In the genomic region with DNA sequence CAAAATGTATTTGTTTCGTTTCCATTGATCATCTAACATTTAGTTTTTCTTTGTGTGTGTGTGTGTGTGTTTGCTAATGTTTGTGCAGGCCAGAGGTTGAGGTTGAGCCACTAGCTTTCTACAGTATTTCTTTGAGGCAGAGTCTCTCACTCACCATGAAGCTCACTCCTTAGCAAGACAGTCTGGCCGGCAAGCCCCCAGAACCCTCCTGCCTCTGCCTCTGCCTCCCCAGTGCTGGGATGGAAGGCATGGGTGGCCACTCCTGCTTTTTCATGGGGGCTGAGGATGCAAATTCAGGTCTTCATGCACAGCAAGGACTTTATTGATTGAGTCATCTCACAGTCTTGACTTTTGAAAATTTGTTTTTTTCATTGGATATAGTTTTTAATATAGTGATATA, we compare ENCODE assay signal across 34 mouse cellular contexts.
"Had no signal": no experiment of that assay in that cellular context is flagged by ENCODE, and none has a peak within 500 bp of the region (broad histone marks: within the 10 kb centered on the region; RNA-seq: fewer than 3 reads in every experiment).

No protein-coding gene starts in this region.

- H3K36me3 ChIP-seq: heart, embryonic 10.5 days; heart, embryonic 13.5 days; heart, embryonic 15.5 days; hindbrain, embryonic 10.5 days; hindbrain, embryonic 12.5 days; hindbrain, embryonic 13.5 days; hindbrain, embryonic 15.5 days; intestine, embryonic 15.5 days; kidney, embryonic 15.5 days had no signal

- H3K4me2 ChIP-seq: heart, embryonic 11.5 days; heart, embryonic 13.5 days; heart, embryonic 15.5 days; hindbrain, embryonic 12.5 days; hindbrain, embryonic 13.5 days; hindbrain, embryonic 14.5 days; hindbrain, embryonic 15.5 days; intestine, embryonic 15.5 days; kidney, embryonic 15.5 days had no signal

- H3K4me1 ChIP-seq: hindbrain, embryonic 10.5 days; hindbrain, embryonic 12.5 days; hindbrain, embryonic 15.5 days; intestine, embryonic 15.5 days had no signal

- DNase-seq: heart, postnatal 10 days; heart, postnatal 14 days; heart, postnatal 36 days; heart, postnatal 4 days; kidney, adult 11 months; kidney, adult 18-20 months; kidney, adult 2 months; kidney, adult 8-10 months; kidney, adult 9 months; kidney, postnatal 10 days; kidney, postnatal 14 days; kidney, postnatal 25 days; kidney, postnatal 36 days; kidney, postnatal 4 days; layer of hippocampus, adult 9-11 months; layer of hippocampus, postnatal 36 days had no signal

- H3K27ac ChIP-seq: heart, embryonic 10.5 days; heart, embryonic 13.5 days; heart, embryonic 15.5 days; hindbrain, embryonic 10.5 days; hindbrain, embryonic 12.5 days; hindbrain, embryonic 13.5 days; hindbrain, embryonic 14.5 days; hindbrain, embryonic 15.5 days; hindbrain, postnatal 0 days; intestine, embryonic 15.5 days; kidney, embryonic 15.5 days; kidney, postnatal 0 days; layer of hippocampus, adult 2 months had no signal

- H3K9ac ChIP-seq: heart, embryonic 13.5 days; heart, embryonic 15.5 days; hindbrain, embryonic 12.5 days; hindbrain, embryonic 13.5 days; hindbrain, embryonic 14.5 days; hindbrain, embryonic 15.5 days; intestine, embryonic 15.5 days; kidney, embryonic 15.5 days had no signal

- ATAC-seq: hindbrain, embryonic 16.5 days; hindbrain, postnatal 0 days; inflammation-experienced regulatory T-cells, adult 6 months; intestine, embryonic 15.5 days; intestine, embryonic 16.5 days; intestine, postnatal 0 days had no signal

- H3K4me3 ChIP-seq: heart, embryonic 10.5 days; heart, embryonic 13.5 days; heart, embryonic 15.5 days; hindbrain, embryonic 10.5 days; hindbrain, embryonic 12.5 days; hindbrain, embryonic 13.5 days; hindbrain, embryonic 15.5 days; intestine, embryonic 15.5 days; kidney, embryonic 15.5 days; layer of hippocampus, adult 2 months had no signal

- H3K27me3 ChIP-seq: heart, embryonic 13.5 days; heart, embryonic 15.5 days; hindbrain, embryonic 12.5 days; hindbrain, embryonic 13.5 days; hindbrain, embryonic 15.5 days; kidney, embryonic 15.5 days had no signal

- H3K9me3 ChIP-seq: heart, embryonic 10.5 days; heart, embryonic 13.5 days; heart, embryonic 15.5 days; hindbrain, embryonic 10.5 days; hindbrain, embryonic 12.5 days; hindbrain, embryonic 13.5 days; hindbrain, embryonic 15.5 days; intestine, embryonic 15.5 days; kidney, embryonic 15.5 days had no signal
